Mouse (Mus musculus): ENCODE measurements around the gene Kras.

Gene Kras

DNA sequence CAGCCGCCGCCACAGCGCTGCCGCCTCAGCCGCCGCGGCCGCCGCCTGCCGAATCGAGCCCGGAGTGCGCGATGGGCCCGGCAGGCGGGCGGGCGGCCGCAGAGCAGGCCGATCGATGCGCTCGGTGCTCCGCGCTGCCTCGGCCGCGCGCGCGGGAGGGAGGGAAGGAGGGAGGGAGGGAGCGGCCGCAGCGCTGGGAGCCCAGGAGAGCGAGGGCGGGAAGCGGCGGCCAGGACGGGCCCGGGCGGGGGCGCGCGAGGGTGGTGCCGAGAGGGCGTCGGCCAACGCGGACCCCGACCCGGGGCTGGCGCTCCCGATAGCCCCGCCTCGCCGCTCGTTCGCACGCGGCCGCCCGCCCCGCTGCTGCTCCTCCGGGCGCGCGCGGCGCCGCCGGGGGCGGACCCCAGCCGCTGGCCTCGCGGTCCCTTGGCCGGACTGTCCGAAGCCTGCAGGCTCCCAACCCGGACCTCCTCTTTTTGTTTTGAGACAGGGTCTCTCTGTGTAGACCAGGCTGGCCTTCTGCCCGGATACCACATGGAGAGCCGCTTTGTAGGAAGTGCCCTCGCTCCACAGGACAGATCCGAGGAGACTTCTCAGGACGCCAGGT lies at the start of gene Kras:
TSS of gene Kras (minus strand) at position 55 of the 607 bp plus-strand sequence.
- peak; percentile 87 for ATAC-seq (ENCODE audit: insufficient number of reproducible peaks, low FRiP score, low TSS enrichment)

DNA sequence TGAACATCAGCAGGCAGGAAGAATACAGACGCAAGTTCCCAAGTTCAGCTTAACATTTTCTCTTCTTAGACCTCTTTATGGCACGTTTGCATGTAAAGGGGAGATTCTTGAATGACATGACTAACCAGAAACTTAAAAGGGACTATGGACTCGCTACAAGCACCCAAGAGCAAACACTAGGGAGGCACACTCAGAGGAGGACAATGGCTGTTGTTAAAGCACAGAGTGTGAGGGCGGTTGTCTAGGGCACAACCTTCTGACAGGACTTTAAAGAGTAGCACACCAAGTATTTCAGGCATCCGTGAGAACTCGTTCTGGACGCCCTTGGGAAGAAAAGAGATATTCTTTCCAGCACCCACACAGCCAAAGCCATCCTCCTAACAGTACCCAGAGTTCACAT lies 47.6 kb upstream of the Kras start:
- ATAC-seq (ENCODE audit: insufficient number of reproducible peaks, low FRiP score, low TSS enrichment): no peak

DNA sequence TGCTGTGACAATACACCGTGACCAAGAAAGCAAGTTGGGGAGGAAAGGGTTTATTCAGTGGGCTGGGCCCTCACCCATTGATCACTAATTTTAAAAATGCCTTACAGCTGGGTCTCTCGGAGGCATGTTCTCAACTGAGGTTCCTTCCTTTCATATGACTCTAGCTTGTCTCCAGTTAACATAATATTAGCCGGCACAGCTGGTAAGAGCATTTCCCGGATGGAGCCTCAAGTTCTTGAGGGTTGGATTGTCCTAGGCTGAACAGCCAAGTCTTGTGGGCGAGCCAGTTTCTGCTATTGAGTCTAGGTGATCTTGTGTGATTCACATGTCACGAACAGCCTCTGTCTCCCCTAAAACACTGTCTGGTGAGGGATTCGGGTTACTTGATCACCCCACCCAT lies 46.9 kb upstream of the Kras start:
- no peak for ATAC-seq (ENCODE audit: insufficient number of reproducible peaks, low FRiP score, low TSS enrichment)

DNA sequence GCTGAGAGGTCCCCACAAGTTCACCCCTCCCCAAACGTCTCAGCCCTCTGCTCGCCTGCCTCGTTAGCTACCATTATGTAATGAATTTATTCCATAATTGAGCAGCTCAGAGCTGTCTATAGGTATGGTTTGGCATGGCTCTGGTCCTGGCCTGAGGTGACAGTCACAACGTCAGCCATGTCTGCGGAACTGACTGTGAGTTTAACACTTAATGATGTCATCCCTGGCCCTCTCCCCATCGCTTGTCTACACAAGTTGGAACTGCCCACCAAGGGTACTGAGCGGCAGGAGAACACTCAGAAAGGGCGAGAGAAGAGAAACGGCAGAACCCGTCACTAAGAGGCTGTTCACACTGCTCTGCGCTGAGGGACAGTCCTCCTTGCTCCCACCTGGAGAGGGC lies 45.1 kb upstream of the Kras start:
- no peak for ATAC-seq (ENCODE audit: insufficient number of reproducible peaks, low FRiP score, low TSS enrichment)

DNA sequence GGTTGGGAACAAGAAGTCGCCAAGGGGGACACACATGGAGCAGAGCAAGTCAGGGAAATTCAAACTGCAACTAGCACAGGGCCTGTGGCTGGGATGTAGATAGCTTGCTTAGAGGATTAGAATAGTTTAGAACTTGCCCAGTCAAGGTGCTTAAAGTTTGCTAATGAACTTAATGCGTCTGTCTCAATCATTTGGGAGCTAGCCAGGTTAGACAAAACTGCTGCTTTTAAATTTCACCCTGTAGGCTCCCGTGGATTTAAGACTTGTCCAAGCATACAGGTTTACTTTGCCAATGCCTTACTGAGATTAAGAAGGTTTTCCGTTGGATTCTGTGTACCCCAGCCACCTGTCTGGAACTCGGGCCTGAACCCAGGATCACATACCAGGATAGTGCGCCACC lies 43.1 kb upstream of the Kras start:
- no peak for ATAC-seq (ENCODE audit: insufficient number of reproducible peaks, low FRiP score, low TSS enrichment)

DNA sequence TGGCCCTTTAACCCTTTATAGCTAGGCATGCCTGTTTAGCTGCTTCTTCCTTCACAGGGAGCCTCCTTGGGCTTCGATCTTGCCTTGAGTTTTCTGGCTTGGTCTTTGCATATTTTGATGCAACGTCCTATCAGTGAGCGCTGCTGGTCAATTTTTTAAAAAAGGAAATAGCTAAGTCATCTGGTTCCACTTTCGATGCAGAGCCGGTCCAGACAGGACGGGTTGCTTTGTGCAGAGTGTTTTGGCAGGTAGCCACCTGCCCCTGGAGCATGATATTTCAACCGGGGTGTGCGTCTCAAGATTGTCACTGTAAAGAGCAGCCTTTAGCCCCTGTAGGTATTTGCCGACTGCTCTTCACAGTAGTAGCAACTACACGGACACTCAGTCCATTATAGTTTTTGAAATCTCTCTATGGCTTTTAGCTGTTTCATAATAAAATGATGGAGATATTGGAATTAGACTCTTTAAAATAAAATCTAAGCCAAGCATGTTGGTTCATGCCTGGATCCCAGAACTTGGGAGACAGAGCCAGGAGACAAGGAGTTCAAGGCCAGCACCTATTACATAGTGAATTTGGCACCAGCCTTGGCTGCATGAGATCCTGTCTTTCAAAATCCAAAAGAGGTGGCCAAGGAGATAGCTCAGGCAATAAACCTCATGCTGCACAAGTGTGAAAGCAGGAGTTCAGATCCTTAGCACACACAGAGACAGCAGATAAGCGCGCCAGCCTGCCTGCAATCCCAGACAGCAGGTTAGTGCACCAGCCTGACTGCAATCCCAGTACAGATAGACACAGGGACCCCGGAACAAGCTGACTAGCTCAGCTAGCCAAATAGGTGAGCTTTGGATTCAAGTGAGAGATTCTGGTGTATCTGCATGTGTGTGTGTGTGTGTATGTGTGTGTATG lies 41.6 kb upstream of the Kras start:
- ATAC-seq (ENCODE audit: insufficient number of reproducible peaks, low FRiP score, low TSS enrichment): no peak

DNA sequence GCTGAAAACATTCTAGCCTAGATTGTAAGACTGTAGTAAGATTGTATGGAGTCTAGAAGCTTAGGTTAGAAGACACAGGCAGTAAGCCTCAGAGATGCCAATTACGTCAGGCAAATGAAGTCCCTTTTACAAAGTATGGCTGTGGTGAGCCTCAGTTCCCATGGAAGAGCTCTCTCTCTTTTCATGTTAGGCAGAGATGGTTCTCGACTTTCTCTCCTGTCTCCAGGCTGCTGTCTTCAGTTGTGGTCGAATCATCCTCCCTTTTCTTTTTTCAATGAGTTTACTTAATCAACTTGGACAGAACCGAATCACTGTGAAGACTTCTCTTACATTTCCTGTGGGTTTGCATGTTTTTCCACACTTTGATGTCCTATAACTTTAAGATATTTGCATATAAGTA lies 35.6 kb upstream of the Kras start:
- ATAC-seq (ENCODE audit: insufficient number of reproducible peaks, low FRiP score, low TSS enrichment): no peak

DNA sequence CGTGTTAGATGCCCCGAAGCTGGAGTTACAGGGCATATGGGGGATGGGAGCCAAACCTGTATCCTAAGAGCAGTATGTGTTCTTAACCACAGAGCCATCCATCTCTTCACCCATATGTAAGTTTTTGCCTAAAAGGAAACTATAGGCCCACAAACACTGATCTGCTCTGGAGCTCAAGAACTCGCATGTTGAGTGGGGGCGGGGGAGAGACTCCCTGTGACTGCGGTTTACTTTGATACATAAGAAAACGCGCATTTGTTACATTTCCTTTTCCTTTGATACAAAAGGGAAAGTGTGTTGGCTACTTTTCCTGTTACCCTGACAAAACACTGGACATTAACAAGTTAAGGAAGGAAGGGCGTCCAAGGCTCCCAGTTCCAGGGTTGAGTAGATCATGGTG lies 34.2 kb upstream of the Kras start:
- no peak for ATAC-seq (ENCODE audit: insufficient number of reproducible peaks, low FRiP score, low TSS enrichment)

DNA sequence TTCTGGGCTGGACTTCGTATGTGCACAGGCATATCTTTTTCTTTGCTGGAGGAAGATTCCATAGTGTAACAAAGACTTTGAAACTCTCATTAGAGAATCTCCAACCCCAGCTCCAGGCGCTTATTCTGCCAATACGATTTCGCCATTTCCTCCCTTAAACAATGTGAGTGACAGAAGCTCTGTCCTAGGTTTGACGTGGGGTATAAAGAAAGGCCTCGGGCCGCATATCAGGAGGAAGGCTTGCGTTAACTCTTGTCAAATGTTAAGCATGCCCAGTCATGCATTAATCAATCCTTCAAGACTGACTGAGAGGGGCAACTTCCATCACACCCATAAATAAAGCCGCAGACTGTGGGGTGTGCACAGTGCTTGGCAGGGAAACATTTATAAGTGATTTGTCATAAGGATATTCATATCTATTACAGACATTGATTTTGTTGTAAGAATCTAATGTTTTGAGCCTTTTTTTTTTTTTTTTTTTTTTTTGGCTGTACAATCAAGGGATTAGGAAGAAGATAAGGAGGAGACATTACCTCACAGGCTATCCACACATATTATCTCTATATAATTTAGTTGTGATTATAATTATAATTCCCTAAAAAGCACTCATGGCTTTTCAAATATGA lies 27.2 kb upstream of the Kras start:
- no peak for ATAC-seq (ENCODE audit: insufficient number of reproducible peaks, low FRiP score, low TSS enrichment)

DNA sequence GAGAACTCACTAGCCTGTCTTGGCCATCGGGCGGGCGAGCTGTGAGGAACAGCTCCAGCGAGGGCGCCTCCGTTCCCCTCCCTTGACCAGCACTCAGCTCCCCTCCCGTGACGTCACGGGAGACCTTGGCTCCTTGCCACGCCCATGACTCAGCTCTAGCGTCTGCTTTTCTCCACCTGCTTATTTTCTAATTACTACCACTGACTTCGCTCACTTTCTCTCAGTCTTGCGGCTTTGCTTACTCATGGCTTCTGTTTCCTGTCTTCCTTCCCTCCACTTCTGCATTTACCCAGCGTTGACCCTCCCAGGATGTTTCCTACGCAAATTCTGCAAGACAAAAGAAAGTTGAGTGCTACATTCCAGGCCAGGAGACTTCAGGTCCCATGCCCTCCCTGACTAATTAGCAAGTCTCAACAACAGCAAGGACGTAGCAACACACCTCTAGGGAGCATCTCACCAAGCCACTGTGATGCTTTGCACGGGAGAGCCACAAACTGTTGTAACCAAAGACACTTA lies 26.3 kb upstream of the Kras start:
- peak; percentile 69; the same call in 1 of the 2 replicates for ATAC-seq (ENCODE audit: insufficient number of reproducible peaks, low FRiP score, low TSS enrichment)

DNA sequence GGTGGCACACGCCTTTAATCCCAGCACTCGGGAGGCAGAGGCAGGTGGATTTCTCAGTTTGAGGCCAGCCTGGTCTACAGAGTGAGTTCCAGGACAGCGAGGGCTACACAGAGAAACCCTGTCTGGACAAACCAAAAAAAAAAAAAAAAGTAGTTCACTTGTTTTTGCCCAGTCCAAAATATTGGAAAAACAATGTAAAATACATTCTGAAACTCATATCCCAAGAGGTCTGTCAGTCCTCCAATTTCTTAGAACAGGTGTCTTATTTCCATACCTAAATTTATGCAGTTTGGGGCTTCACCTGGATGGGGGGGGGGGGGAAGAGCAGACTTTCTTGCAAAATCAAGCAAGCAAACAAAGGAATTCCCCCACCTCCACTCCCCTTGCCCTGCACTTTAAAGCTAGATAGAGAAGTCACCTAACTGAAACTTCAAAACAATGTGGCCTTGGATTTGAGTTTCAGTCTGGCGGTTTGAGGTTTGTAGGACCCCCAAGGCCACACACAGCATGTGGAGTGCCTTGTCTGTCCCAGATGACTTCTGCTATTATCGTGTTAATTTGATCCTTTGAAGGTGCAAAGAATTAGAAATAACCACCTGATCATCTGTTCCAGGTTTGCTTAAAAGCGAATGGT lies 25.7 kb upstream of the Kras start:
- ATAC-seq (ENCODE audit: insufficient number of reproducible peaks, low FRiP score, low TSS enrichment): no peak

DNA sequence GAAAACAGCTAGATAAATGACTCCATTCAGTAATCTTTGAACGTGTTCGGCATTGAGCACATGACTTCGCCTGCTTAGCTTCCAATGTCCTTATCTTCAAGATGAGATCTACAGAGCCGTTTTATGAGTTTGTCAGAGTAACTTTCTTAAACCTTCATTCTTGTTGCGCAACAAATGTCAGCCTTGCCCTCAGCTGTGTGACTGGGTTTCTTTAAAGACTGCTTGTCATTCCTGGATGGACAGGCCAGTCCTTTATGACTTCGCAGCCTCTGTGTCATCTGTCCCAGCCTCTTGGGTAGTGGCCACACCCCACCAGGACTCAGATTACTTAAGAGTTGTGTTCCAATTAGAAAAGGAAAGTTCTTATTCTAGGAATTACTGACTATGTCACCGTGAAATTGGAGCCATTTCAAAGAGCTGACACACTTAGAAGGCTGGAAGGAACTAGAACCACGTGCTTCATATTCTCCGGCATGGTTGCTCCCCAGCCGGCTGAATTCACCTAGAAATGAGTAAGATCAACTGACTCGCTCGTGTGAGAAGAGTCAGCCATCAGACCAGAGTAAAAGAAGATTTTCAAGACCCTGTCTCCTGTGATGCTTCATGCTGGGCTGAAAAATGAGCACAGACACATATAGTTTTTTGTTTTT lies 24.1 kb upstream of the Kras start:
- ATAC-seq (ENCODE audit: insufficient number of reproducible peaks, low FRiP score, low TSS enrichment): no peak

DNA sequence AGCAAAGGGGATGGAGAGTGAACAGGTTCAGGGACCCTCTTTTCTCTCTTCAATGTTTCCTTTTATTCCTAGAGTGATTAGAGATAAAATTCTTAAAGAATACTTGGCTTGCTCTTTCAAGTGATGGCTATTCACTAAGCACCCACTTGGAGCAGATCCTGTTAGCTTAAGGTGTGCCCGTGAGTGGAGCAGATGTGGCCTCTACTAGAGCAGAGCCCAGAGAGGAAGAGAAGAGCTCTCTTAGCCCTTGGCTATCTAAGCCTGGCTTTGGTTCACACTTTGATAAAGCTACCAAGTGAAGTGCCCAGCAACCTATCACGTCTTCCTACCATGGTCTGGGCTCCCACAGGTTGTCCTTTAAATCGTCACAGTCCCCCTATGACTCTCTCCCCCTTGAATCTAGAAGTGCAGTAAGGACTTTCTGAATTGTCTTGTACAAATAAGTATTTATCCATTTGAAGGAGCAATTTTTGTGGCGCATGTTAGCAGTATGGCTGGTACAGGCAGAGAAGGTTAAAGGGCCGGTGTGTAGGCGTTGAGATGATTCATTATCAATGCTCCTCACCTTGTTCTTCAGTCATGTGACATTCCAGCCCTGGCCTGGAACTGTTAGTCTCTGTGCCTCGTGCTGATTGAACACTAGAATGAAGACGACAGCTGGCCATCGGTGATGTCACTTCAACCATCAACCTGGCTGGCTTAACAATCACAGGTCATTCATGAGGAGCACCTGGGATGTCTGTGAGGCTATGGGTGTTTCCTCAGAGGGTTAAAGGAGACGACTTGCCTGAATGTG lies 22.3 kb upstream of the Kras start:
- no peak for ATAC-seq (ENCODE audit: insufficient number of reproducible peaks, low FRiP score, low TSS enrichment)

DNA sequence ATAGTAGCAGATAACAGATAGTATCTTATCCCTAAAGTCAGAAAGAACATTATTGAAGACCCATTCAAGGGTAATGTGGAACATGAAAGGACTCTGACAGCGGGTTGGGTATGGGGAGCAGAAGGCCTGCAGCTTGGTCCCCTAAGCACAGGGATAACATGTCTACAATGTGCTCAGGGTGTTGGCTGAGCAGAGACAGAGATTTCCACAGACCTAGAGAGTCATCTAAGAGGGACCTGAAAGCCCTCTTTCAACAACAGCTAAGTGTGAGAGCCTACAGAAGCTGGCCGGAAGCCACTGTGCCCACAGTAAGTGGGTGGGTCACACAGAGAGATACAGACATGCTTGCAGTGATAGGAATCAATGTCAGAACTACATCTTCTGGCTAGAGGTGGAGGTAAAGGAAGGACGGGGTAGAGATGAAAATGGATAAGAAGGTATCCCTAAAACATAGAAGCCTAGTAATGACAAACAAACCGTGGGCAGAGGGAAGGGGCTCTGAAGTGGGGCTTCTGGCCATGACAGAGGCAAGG lies 19.3 kb upstream of the Kras start:
- no peak for ATAC-seq (ENCODE audit: insufficient number of reproducible peaks, low FRiP score, low TSS enrichment)

DNA sequence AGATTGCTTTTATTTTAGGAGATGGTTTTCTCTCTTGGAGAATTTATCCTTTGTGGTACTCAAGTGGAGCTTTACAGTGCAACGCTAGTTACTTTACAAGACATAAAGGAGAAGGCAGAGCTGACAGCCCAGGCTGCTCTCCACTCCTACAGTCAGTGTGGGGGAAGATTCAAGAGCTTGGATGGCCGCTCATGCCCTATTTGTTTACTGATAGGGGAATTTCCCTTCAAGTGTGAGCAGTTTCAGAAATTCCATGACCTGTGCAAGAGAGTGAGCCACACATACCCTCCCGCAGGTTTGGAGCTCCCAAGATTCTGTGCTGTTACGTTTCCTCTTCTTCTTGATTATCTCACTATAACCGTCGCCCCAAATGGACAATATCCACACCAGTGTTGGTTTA lies 17.7 kb upstream of the Kras start:
- ATAC-seq (ENCODE audit: insufficient number of reproducible peaks, low FRiP score, low TSS enrichment): no peak

DNA sequence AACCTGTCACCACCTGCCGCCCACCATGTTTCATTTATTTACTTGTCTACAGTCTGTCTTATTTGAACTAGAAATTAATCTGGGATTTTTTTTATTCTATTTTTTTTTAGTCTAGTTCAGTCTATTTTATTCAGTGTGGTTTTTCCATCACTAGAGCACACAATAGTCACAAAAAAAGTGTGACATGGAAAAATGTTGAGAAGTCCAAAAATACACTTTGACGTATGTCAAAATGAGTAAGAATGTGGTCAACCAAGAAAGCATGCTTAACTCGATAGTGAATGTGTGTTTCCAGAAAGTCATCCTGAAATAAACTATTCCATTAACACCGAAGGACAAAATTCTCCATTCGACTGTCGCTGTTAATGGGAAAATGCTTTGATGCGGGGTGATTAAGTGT lies 12.3 kb upstream of the Kras start:
- no peak for ATAC-seq (ENCODE audit: insufficient number of reproducible peaks, low FRiP score, low TSS enrichment)

DNA sequence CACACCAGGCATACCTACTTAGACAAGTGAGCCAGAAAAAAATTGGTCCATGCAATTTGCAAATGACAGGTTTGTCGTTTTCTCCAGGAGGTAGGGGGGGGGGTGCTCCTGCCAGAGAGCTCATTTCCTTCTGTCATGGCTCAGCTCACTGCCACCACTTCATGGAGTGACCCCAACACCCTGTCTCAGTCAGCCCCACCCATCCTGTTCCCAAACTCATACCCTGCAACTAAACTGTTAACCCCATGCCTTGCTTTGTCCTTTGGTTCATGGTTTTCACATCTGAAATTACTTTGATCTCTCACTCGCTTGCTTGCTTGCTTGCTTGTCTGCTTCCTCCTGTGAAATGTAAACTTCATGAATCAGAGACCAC lies 6.6 kb upstream of the Kras start:
- no peak for ATAC-seq (ENCODE audit: insufficient number of reproducible peaks, low FRiP score, low TSS enrichment)

DNA sequence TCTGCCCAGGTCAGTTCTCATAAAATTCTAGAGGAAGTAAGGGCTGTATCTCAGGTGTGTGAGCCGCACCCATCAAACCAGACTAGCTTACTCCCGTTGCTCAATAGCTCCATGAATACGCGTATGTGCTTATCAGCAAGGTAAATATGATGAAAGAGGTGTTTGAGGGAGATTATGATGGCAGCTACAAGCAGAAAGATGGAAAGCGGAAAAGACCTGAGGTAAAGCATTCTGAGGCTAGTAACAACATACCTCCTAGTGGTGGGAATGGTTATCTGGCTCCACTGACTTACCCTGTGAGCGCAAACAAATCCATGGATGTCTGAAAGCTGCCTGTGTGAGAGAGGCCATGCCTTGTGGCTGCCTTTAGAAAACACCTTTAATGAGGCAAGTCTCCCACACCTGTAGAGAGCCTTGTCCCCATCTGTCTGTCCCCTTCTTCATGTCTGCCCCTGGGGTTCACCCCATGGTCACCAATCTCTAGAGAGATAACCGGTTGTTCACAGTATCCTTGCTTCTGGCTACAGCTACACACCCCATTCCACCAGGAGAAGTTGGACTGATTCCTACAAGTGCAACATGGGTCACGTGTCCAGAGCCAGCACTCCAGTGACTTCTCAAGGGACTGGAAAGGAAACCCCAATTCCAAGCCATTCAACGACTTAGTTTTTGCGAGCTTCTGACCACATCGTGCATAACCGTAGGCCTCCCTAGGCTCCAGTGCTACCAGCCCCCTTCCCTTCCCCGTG lies 6.1 kb upstream of the Kras start:
- ATAC-seq (ENCODE audit: insufficient number of reproducible peaks, low FRiP score, low TSS enrichment): no peak

DNA sequence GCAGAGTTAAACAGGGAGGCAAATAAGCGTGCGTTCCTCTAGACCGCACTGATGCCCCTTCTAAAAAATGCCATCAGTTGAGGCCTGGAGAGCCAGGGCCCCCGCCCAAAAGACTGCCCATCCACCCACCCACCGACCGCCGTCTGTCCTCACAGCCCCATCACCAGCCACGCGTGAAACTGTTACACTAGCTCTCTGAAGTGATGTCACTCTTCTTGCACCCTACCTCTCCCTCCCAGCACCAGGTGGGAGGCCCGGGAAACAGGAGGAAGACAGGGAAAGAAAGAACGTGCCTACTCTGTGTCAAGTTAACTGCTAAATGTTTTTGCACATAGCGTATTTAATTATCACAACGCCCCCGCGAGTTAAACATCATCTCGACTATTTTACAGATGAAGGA lies 781 bp upstream of the Kras start:
- ATAC-seq (ENCODE audit: insufficient number of reproducible peaks, low FRiP score, low TSS enrichment): peak; percentile 24
